Mouse (Mus musculus) limb, embryonic 15.5 days (tissue): ENCODE measurements around the gene Cd163. TPM values are rescaled to one million over a fixed set of nuclear protein-coding genes. Genes with fewer than 3 reads are reported as not detected.
"Not testable (repeated sequence)": the region's sequence is repeated elsewhere in the genome, so short reads cannot be mapped to it uniquely, and the experiment has no call there.

Experiments
- ATAC-seq: fragments of 200-750 bp; cut with Nextera tagmentation; 2 replicates; pipeline ENCODE4 v1.8.0; 2017; ENCODE audit warnings: low read depth, moderate TSS enrichment; ENCODE audit not compliant: insufficient number of reproducible peaks, low FRiP score, low TSS enrichment
- H3K27ac ChIP-seq: fragments of 300-500 bp; sonication (generic); 2 replicates; pipeline ENCODE4 v1.5.1; 2015; ENCODE audit warnings: moderate library complexity, mild to moderate bottlenecking, inconsistent platforms
- H3K27me3 ChIP-seq: fragments of 300-500 bp; sonication (generic); 2 replicates; pipeline ENCODE4 v1.6.1; 2015; ENCODE audit warnings: inconsistent platforms
- H3K36me3 ChIP-seq: fragments of 300-500 bp; sonication (generic); 2 replicates; pipeline ENCODE4 v1.6.1; 2015; ENCODE audit warnings: inconsistent platforms
- H3K4me1 ChIP-seq: fragments of 300-500 bp; sonication (generic); 2 replicates; pipeline ENCODE4 v1.6.1; 2015; ENCODE audit warnings: inconsistent platforms
- H3K4me2 ChIP-seq: fragments of 300-500 bp; sonication (generic); 2 replicates; pipeline ENCODE4 v1.6.1; 2015; ENCODE audit warnings: mild to moderate bottlenecking, inconsistent platforms
- H3K4me3 ChIP-seq: fragments of 300-500 bp; sonication (generic); 2 replicates; pipeline ENCODE4 v1.5.1; 2015; ENCODE audit warnings: mild to moderate bottlenecking, inconsistent platforms
- H3K9ac ChIP-seq: fragments of 300-500 bp; sonication (generic); 2 replicates; pipeline ENCODE4 v1.6.1; 2015; ENCODE audit warnings: inconsistent platforms
- H3K9me3 ChIP-seq: fragments of 300-500 bp; sonication (generic); 2 replicates; pipeline ENCODE4 v1.6.1; 2016; ENCODE audit warnings: inconsistent platforms
- WGBS: fragments of 180-500 bp; shearing (Covaris S2); methylation state at CpG from one replicate; pipeline ENCODE4 v1.1.7; 2015; 5-methylcytosine and 5-hydroxymethylcytosine counted together
- polyA plus RNA-seq: library from polyadenylated mRNA; unstranded; fragments of >200 nt; fragmentation: Nextera tagmentation; extraction: Ambion mirVana; gene quantifications from 2 replicates; pipeline ENCODE4 v1.2.1, GENCODE M21; 2015

Gene Cd163
- 0.29 and 0.73 TPM in 2 replicates for polyA plus RNA-seq

DNA sequence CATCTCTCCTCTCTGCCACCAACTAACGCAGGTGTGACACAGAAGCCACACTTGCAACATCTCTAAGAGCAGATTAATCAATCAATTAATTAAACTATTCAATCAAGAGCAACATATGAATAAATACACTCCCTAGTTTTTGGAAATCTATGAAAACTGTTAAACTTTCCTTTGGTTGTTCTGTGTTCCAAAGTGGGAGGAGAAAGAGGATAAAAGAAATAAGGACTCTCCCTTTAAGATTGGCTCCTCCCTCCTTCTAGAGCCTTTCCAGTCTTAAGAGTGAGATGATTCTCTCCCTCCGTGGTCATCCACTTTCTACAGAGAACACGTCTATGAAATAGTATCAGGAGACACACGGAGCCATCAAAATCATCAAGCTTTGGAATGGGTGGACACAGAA lies at the start of gene Cd163:
Cd163 (plus strand) TSS at position 301 of the 400 bp plus-strand sequence.
- H3K4me1 ChIP-seq, result no peaks in the 10 kb centered on the region
- WGBS, result 85% methylated on average over 4 of the region's 4 CpGs
- H3K4me3 ChIP-seq, result no peak within 1 kb of the TSS
- H3K9ac ChIP-seq, result no peak within 1 kb of the TSS
- no peak within 1 kb of the TSS for H3K4me2 ChIP-seq
- no peaks in the 10 kb centered on the region for H3K27me3 ChIP-seq
- H3K27ac ChIP-seq, result no peak within 1 kb of the TSS
- ATAC-seq, result no peak
- H3K36me3 ChIP-seq, result no peaks in the 10 kb centered on the region
- H3K9me3 ChIP-seq, result no peaks in the 10 kb centered on the region

DNA sequence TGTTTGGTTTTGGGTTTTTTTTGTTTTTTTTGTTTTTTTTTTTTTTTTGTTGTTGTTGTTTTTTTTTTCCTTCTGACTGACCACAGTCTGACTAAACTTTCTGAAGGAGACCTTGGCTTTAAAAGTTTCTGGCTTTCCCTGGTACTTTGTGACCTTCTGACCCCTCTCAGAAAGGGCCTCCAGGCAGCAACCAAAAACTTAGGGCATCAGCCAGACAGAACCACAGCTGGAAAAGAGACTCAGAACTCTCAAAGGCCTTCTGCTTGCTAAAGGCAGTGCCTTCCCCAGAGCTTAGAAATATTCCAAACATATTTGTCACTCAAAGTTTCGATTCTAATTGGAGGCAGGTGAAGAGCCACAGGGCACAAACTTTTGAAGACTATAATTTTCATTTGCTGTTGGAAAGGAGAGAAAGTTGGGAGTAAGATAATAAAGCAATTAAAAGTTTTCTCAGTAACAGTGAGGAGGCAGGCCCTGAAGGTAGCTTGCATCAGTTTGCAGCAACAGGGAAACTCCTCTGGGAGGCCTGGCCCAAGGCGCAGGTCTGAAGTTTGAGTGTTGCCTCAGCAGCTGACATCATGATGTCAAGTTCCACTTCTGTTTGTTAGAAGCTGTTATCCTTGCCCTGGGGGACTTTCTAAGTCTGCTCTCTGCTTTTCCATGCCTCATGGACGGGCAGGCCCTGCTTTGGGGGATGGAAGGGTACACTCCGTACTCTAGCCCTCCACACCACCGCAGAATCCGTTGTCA lies 48.6 kb upstream of the Cd163 start:
- H3K36me3 ChIP-seq, result no peaks in the 10 kb centered on the region
- no peaks in the 10 kb centered on the region for H3K4me1 ChIP-seq
- WGBS, result 37% methylated on average over 6 of the region's 6 CpGs
- no peak overlapping the region for H3K4me2 ChIP-seq
- no peaks in the 10 kb centered on the region for H3K27me3 ChIP-seq
- no peak overlapping the region for H3K27ac ChIP-seq
- no peak overlapping the region for H3K9ac ChIP-seq
- no peak overlapping the region for H3K4me3 ChIP-seq
- no peaks in the 10 kb centered on the region for H3K9me3 ChIP-seq
- no peak for ATAC-seq

DNA sequence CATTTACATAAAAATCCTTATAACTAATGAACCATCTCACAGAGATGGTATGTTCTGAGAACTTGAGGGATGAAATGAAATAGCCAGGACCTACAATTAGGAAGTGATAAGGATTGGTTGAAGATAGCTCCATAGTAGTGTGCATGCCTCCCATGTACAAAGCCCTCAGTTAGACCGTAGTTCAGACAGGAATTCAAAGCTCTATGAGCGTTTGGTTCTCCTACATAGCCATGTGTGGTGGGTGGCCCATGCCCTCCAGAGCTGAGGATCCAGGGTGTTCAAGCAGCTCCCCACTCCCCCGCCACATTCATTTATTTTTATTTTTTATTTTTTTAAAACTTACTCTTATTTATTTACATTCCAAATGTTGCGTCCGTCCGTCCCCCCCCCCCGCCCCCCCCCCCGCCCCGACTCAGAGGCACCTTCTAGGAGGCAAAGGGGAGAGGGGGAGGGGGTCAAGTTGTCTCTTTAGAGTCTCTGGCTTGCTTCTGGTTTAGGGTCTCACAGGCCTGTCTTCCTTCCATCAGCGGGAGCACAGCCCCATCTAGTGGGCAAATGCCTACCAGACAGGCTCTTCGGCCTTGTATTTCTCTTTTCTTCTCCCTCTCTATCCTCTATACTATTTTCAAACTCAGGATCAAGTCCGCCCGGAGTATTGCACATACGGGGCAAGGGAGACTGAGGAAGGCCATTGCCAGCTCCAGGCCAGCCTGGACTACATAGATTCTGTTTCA lies 44.1 kb upstream of the Cd163 start:
- Histone ChIP-seq H3K27me3 (no peaks in the 10 kb centered on the region), H3K4me1 (no peaks in the 10 kb centered on the region), H3K9me3 (no peaks in the 10 kb centered on the region), H3K9ac (no peak overlapping the region), H3K36me3 (no peaks in the 10 kb centered on the region), H3K27ac (no peak overlapping the region), H3K4me3 (no peak overlapping the region), H3K4me2 (no peak overlapping the region)
- peak; percentile 68; the same call in 1 of the 2 replicates for ATAC-seq
- WGBS, result 24% methylated on average over 11 of the region's 14 CpGs

GRCm38 (mm10) chr6:124262696-124263095 lies 41.8 kb upstream of the Cd163 start:
- no peak overlapping the region for H3K9ac ChIP-seq
- no peak for ATAC-seq
- H3K4me1 ChIP-seq, result no peaks in the 10 kb centered on the region
- H3K4me2 ChIP-seq, result no peak overlapping the region
- H3K27me3 ChIP-seq, result no peaks in the 10 kb centered on the region
- no peak overlapping the region for H3K4me3 ChIP-seq
- H3K36me3 ChIP-seq, result no peaks in the 10 kb centered on the region
- H3K9me3 ChIP-seq, result no peaks in the 10 kb centered on the region
- no peak overlapping the region for H3K27ac ChIP-seq
- 7% methylated on average over 3 of the region's 3 CpGs for WGBS

- H3K4me2 ChIP-seq, result no peak overlapping the region
- no peak overlapping the region for H3K4me3 ChIP-seq
- H3K9me3 ChIP-seq, result no peaks in the 10 kb centered on the region
- ATAC-seq, result no peak
- WGBS, result 56% methylated on average over 5 of the region's 5 CpGs
- no peaks in the 10 kb centered on the region for H3K4me1 ChIP-seq
- no peak overlapping the region for H3K9ac ChIP-seq
- H3K36me3 ChIP-seq, result no peaks in the 10 kb centered on the region
- H3K27ac ChIP-seq, result no peak overlapping the region
- H3K27me3 ChIP-seq, result no peaks in the 10 kb centered on the region
Observed at GRCm38 (mm10) chr6:124273231-124273880, 31.1 kb upstream of the Cd163 start.

GRCm38 (mm10) chr6:124277641-124278040 lies 26.8 kb upstream of the Cd163 start:
- Histone ChIP-seq H3K27ac (no peak overlapping the region), H3K36me3 (no peaks in the 10 kb centered on the region), H3K4me2 (no peak overlapping the region), H3K27me3 (no peaks in the 10 kb centered on the region), H3K4me3 (no peak overlapping the region), H3K9ac (no peak overlapping the region), H3K4me1 (no peaks in the 10 kb centered on the region), H3K9me3 (no peaks in the 10 kb centered on the region)
- no peak for ATAC-seq
- 63% methylated on average over 5 of the region's 5 CpGs for WGBS

DNA sequence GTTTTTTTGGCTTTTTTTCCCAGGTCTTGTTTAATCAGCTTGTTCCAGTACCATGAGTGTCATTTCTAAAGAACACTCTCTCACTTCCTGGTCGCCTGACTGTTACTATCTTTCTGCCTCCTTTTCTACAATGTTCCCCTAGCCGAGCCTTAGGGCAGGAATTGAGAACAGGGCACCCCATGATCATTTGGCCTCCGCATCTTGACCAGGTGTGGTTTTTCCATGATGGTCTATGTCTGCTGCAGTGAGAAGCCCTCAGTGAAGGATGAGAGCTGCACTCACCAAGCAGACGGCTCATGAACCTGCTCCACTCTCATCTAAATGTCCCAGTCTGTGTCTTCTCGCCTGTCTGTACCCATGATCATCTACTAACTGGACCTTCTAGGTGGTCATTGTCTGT lies 26.2 kb upstream of the Cd163 start:
- no peaks in the 10 kb centered on the region for H3K27me3 ChIP-seq
- no peak for ATAC-seq
- no peak overlapping the region for H3K9ac ChIP-seq
- H3K4me3 ChIP-seq, result no peak overlapping the region
- H3K27ac ChIP-seq, result no peak overlapping the region
- no peak overlapping the region for H3K4me2 ChIP-seq
- H3K4me1 ChIP-seq, result no peaks in the 10 kb centered on the region
- H3K9me3 ChIP-seq, result no peaks in the 10 kb centered on the region
- 74% methylated on average over 5 of the region's 5 CpGs for WGBS
- no peaks in the 10 kb centered on the region for H3K36me3 ChIP-seq

- Histone ChIP-seq H3K4me1 (no peaks in the 10 kb centered on the region), H3K9me3 (no peaks in the 10 kb centered on the region), H3K4me3 (no peak overlapping the region), H3K4me2 (no peak overlapping the region), H3K27me3 (no peaks in the 10 kb centered on the region), H3K27ac (no peak overlapping the region), H3K36me3 (no peaks in the 10 kb centered on the region), H3K9ac (no peak overlapping the region)
- no peak for ATAC-seq
- WGBS, result 94% methylated on average over 4 of the region's 4 CpGs
Observed at GRCm38 (mm10) chr6:124282731-124283130, 21.7 kb upstream of the Cd163 start.

DNA sequence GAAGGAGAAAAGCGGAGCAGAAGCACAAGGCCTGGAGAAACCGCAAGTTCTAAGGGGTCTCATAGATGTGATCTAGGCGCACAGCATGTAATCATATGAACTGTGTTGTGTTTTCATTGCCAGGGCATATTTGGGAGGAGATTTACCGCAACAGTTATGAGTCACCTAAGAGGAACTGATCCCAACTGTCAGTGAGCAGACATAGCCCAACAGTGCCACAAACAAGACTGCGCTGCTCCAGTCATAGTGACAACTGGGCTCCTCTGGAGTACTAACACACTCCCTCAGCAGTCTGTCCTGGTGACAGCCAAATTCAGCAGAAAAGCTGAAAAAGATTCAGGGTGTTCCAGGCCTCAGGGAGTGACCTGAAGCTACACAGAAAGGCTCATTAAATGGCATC lies 7.1 kb upstream of the Cd163 start:
- not testable (repeated sequence) for H3K4me1 ChIP-seq, H3K27ac ChIP-seq, H3K4me2 ChIP-seq, H3K9ac ChIP-seq, H3K27me3 ChIP-seq, H3K36me3 ChIP-seq, ATAC-seq, H3K4me3 ChIP-seq, H3K9me3 ChIP-seq
- 89% methylated on average over 5 of the region's 5 CpGs for WGBS

DNA sequence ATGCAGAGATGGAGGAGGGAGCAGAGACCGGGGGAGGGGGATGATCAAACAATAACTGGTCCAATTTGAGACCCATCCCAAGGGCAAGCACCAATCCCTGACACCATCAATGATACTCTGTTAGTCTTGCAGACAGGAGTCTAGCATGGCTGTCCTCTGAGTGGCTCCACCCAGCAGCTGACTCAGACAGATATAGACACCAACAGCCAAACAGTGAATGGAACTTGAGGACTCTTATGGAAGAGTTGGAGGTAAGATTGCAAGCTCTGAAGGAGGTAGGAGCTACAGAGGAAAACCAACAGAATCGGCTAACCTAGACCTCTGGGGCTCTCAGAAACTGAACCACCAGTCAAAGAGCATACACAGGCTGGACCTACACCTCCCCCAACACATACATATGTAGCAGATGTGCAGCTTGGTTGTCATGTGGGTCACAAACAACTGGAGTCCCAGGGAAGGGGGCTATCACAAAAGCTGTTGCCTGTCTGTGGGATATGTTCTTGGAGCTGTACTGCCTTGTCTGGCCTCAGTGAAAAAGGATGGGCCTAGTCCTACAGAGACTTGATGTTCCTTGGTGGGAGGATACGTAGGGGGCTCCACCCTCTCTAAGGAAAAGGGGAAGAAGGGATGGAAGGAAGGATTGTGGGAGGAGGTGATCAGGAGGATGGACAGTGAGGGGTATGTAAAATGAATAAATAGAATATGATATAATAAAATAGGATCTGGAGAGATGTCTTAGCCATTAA lies 2.8 kb upstream of the Cd163 start:
- Histone ChIP-seq H3K27me3 (no peaks in the 10 kb centered on the region), H3K4me3 (no peak overlapping the region), H3K27ac (no peak overlapping the region), H3K9ac (no peak overlapping the region), H3K4me1 (no peaks in the 10 kb centered on the region), H3K36me3 (no peaks in the 10 kb centered on the region), H3K4me2 (no peak overlapping the region), H3K9me3 (no peaks in the 10 kb centered on the region)
- WGBS, result 79% methylated on average over 3 of the region's 3 CpGs
- no peak for ATAC-seq

DNA sequence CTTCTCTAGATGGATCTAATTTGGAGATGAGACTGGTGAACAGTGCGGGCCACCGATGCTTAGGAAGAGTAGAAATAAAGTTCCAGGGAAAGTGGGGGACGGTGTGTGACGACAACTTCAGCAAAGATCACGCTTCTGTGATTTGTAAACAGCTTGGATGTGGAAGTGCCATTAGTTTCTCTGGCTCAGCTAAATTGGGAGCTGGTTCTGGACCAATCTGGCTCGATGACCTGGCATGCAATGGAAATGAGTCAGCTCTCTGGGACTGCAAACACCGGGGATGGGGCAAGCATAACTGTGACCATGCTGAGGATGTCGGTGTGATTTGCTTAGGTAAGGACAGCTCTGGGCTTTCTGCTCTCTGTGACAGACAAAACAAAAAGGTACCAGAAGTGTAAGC lies 4.5 kb downstream of the Cd163 start:
- H3K9me3 ChIP-seq, result no peaks in the 10 kb centered on the region
- WGBS, result 85% methylated on average over 8 of the region's 8 CpGs
- no peak overlapping the region for H3K9ac ChIP-seq
- no peak overlapping the region for H3K27ac ChIP-seq
- H3K36me3 ChIP-seq, result no peaks in the 10 kb centered on the region
- H3K27me3 ChIP-seq, result no peaks in the 10 kb centered on the region
- ATAC-seq, result no peak
- H3K4me3 ChIP-seq, result no peak overlapping the region
- no peaks in the 10 kb centered on the region for H3K4me1 ChIP-seq
- no peak overlapping the region for H3K4me2 ChIP-seq
